Mouse (Mus musculus) neural tube, embryonic 11.5 days (tissue): ENCODE data around the gene Drg1. TPM values are rescaled to one million over a fixed set of nuclear protein-coding genes. Genes with fewer than 3 reads are reported as not detected.
"Not testable (repeated sequence)": the region's sequence is repeated elsewhere in the genome, so short reads cannot be mapped to it uniquely, and the experiment has no call there.

ENCODE experiments used
- ATAC-seq: fragments of 200-750 bp; cut with Nextera tagmentation; 2 replicates; pipeline ENCODE4 v1.8.0; 2017; ENCODE audit warnings: moderate number of reproducible peaks, mild to moderate bottlenecking, moderate TSS enrichment, moderate library complexity; ENCODE audit not compliant: insufficient read depth, low FRiP score, low TSS enrichment
- DNase-seq: peaks from one replicate; pipeline ENCODE4 v3.0.0-alpha.2; 2015; ENCODE audit warnings: low spot score
- H3K27ac ChIP-seq: fragments of 300-500 bp; sonication (generic); 2 replicates; pipeline ENCODE4 v1.5.1; 2014; ENCODE audit warnings: low read depth, mild to moderate bottlenecking, low read length
- H3K27me3 ChIP-seq: fragments of 300-500 bp; sonication (generic); 2 replicates; pipeline ENCODE4 v1.6.1; 2014; ENCODE audit warnings: mild to moderate bottlenecking, low read length, mixed read lengths; ENCODE audit not compliant: control insufficient read depth, insufficient read depth
- H3K36me3 ChIP-seq: fragments of 300-500 bp; sonication (generic); 2 replicates; pipeline ENCODE4 v1.6.1; 2014; ENCODE audit warnings: mild to moderate bottlenecking, low read length, moderate library complexity, mixed read lengths; ENCODE audit not compliant: control insufficient read depth, insufficient read depth
- H3K4me1 ChIP-seq: fragments of 300-500 bp; sonication (generic); 2 replicates; pipeline ENCODE4 v1.6.1; 2014; ENCODE audit warnings: low read length, mixed read lengths; ENCODE audit not compliant: control insufficient read depth, insufficient read depth
- H3K4me2 ChIP-seq: fragments of 300-500 bp; sonication (generic); 2 replicates; pipeline ENCODE4 v1.6.1; 2014; ENCODE audit warnings: low read depth, mild to moderate bottlenecking, moderate library complexity
- H3K4me3 ChIP-seq: fragments of 300-500 bp; sonication (generic); 2 replicates; pipeline ENCODE4 v1.5.1; 2014; ENCODE audit warnings: low read depth, low read length
- H3K9ac ChIP-seq: fragments of 300-500 bp; sonication (generic); 2 replicates; pipeline ENCODE4 v1.6.1; 2014; ENCODE audit warnings: mild to moderate bottlenecking, low read length
- H3K9me3 ChIP-seq: fragments of 300-500 bp; sonication (generic); 2 replicates; pipeline ENCODE4 v1.6.1; 2016; ENCODE audit warnings: low read length; ENCODE audit not compliant: control insufficient read depth
- WGBS: fragments of 180-500 bp; shearing (Covaris S2); extraction: QIAGEN DNeasy Blood & Tissue Kit; methylation state at CpG from one replicate; pipeline ENCODE4 v1.1.7; 2014; 5-methylcytosine and 5-hydroxymethylcytosine counted together
- polyA plus RNA-seq: library from polyadenylated mRNA; unstranded; fragments of >200 nt; fragmentation: Nextera tagmentation; extraction: Ambion mirVana; gene quantifications from 2 replicates; pipeline ENCODE4 v1.2.1, GENCODE M21; 2014

Drg1 gene
- polyA plus RNA-seq, 1 experiment from 2014 or later, result 301 TPM

DNA sequence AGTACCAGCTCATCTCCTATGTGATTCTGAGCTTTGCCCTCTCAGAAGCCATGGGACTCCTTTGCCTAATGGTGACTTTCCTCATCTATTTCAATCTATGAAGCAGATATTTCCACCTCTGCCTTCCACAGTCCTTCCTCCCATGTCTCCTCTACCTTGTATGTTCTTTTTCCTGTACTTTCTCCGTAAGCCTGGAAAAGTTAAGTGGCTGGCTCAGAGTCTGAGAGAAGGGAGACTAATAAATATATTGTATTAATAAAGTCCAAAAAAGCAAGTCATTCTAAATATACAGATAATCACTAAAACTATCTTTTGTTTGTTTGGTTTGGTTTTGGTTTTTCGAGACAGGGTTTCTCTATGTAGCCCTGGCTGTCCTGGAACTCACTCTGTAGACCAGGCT lies 103.1 kb downstream of the Drg1 start:
- WGBS, result 86% methylated on average over 2 of the region's 2 CpGs
- ATAC-seq, H3K27me3 ChIP-seq, H3K4me3 ChIP-seq, H3K4me1 ChIP-seq, H3K27ac ChIP-seq, H3K9ac ChIP-seq, H3K4me2 ChIP-seq, H3K36me3 ChIP-seq, DNase-seq: not testable (repeated sequence)
- peaks cover 11% of the 10 kb centered on the region for H3K9me3 ChIP-seq

DNA sequence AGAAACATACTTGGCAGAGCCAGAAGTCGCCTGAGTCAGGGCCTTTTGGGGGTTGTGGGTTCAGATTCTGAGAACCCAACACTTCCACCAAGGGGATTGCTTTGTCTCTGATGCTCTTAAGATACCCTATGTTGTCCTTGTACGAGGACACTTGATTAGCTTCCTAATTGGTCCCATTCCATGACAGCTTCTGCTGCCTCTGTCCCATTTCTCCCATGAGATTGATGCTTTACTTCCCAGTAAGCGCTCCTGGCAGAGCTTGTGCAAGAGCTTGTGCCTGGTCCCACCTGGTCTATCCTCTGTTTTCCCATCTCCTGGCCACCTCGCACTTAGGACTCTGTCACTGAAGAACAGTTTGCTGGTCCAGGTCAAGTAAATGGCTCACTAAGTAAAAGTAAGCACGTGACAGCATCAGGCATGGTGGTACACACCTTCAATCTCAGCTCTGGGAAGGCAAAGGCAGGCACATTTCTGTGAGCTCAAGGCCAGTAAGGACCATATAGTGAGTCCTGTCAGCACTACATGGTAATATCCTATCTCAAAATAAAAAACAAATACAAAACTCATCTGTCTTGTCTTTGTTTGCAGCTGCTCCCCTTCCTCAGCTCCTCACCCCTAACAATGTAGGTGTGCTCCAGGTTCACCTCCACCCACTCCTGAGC lies 103.8 kb downstream of the Drg1 start:
- not testable (repeated sequence) for H3K4me3 ChIP-seq, H3K4me1 ChIP-seq, DNase-seq, H3K9me3 ChIP-seq, H3K9ac ChIP-seq, H3K27ac ChIP-seq, H3K4me2 ChIP-seq, H3K27me3 ChIP-seq, H3K36me3 ChIP-seq
- peak; percentile 17; the same call in 1 of the 2 replicates for ATAC-seq
- 65% methylated on average over 5 of the region's 5 CpGs for WGBS

DNA sequence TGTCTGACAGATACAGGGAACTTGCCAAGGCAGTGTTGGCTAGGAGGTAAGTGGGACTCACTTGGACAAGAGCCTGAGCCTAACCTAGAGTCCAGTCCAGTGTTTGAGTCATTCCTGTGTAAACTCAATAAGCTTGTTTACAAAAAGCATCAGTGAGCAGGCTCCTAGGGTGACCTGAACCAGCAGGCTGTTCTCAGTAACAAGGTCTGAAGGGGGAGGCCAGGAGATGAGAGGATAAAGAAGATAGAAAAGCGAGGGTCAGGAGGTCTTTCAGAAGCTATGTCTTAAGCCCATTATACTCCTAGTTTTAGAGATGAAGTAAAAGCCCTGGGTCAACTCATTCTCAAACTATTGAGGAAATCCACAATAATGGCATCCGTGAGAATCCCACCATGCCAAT lies 104.8 kb downstream of the Drg1 start:
- WGBS, result 68% methylated on average over 1 of the region's 2 CpGs
- not testable (repeated sequence) for H3K27me3 ChIP-seq, H3K4me1 ChIP-seq, H3K9me3 ChIP-seq, DNase-seq, ATAC-seq, H3K9ac ChIP-seq, H3K4me3 ChIP-seq, H3K4me2 ChIP-seq, H3K27ac ChIP-seq, H3K36me3 ChIP-seq

DNA sequence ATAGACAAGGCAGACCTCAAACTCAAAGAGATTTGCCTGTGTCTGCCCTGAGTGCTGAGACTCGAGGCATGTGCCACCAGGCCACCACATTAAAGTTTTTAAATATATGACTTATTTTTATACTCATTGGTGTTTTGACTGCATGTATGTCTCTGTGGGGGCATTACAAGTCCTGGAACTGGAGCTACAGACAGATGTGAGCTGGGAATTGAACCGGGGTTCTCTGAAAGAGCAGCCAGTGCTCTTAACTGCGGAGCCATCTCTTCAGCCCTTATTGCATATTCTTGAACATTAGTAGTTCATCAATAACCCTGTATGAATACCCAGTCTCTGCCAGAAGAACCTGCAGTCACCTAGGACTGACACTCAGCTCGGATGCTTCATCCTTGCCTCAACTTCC lies 107.4 kb downstream of the Drg1 start:
- not testable (repeated sequence) for H3K9me3 ChIP-seq, H3K27me3 ChIP-seq, DNase-seq, H3K4me1 ChIP-seq, ATAC-seq, H3K36me3 ChIP-seq, H3K4me2 ChIP-seq, H3K9ac ChIP-seq, H3K4me3 ChIP-seq, H3K27ac ChIP-seq
- WGBS, result 87% methylated on average over 4 of the region's 4 CpGs

DNA sequence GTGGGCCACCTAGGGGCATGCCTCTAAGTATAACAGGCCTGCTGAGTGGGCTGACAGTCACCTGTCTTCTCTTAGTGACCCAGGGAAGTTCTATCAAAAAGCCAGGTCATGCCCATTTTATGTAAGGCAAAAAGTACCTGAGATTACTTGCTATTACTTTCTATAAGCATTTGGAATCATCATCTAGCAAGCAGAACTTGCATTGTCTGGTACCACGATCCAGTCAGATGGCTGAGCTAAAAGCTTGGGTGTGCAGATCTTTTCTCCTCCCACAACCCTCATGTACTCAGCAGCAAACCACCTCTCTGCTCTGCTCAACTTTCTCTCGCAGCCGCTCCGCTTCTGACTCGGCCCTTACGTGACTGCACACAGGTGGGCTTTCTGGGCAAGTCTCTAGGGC lies 108.2 kb downstream of the Drg1 start:
- H3K4me3 ChIP-seq, ATAC-seq, H3K27ac ChIP-seq, H3K4me2 ChIP-seq, DNase-seq, H3K36me3 ChIP-seq, H3K9ac ChIP-seq, H3K27me3 ChIP-seq, H3K4me1 ChIP-seq: not testable (repeated sequence)
- WGBS, result 94% methylated on average over 6 of the region's 6 CpGs
- H3K9me3 ChIP-seq, result peaks cover 12% of the 10 kb centered on the region

DNA sequence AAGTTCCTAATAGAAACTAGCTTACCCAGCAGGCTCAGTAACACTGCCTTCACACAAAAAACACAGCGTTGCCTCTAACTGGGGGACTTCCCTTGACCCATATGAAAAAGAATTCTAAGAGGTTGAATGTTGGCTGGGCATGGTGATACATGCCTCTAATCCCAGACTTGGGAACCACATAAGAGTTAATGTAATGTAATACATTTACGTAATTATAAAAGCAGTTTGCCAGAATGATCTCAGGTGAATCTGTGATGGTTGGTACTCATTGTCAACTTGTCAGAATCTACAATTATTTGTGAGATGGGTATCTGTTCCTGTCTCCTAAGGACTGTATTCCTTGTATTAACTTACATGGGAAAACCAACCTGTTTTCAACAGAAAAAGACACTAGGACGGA lies 109.2 kb downstream of the Drg1 start:
- 81% methylated on average over 2 of the region's 3 CpGs for WGBS
- not testable (repeated sequence) for DNase-seq, H3K27ac ChIP-seq, ATAC-seq, H3K4me3 ChIP-seq, H3K36me3 ChIP-seq, H3K4me2 ChIP-seq, H3K4me1 ChIP-seq, H3K9ac ChIP-seq, H3K27me3 ChIP-seq
- H3K9me3 ChIP-seq, result peaks cover 12% of the 10 kb centered on the region

DNA sequence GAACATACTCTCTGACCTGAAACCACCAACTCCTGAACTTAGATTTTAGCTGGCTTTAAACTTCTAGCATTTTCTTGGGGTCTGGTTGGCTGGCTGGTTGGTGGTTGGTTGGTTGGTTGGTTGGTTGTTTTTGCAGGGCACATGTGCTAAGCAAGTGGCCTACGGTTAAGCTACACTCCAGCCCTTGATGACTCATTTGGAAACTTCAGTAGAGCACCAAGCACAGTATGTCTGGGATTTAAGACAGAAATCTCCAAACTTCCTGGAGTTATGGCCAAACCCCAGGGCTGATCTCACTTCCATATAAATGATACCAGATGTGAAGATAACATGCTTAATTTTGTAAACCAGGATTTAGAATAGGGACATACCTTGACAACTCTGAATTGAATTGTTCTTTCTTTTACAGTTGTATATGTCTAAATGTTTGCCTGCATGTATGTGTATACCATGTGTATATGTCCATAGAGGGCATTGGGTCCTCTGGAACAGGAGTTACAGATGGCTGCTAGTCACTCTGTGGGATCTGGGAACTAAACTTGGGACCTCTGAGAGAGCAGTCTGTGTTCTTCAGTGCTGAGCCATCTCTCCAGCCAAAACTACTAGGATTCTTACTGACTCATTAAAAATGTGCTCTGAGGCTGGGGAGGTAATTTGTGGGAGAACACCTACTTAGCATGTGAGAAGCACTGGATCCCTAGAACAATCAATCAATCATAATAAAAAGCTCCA lies 112.4 kb downstream of the Drg1 start:
- H3K27ac ChIP-seq, H3K4me2 ChIP-seq, H3K36me3 ChIP-seq, H3K4me3 ChIP-seq, H3K27me3 ChIP-seq, H3K9ac ChIP-seq, H3K4me1 ChIP-seq: not testable (repeated sequence)
- DNase-seq, result peak; percentile 18
- peaks cover 18% of the 10 kb centered on the region for H3K9me3 ChIP-seq
- WGBS, result 80% methylated on average over 1 of the region's 1 CpGs
- ATAC-seq, result peak; percentile 36; the same call in 1 of the 2 replicates

DNA sequence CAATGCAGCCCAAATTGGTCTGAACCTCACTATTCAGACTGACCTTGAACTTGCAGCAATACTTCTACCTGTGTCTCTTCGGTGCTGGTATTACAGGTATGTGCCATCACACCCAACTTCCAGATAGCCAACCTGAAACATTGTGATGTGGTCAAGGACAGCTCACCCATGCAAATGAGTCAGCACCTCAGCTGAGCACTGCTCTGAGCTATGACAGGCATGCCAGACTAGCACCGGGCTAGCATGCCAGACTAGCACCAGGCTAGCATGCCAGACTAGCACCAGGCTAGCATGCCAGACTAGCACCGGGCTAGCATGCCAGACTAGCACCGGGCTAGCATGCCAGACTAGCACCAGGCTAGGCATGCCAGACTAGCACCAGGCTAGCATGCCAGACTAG lies 114.9 kb downstream of the Drg1 start:
- H3K9me3 ChIP-seq, result peaks cover 16% of the 10 kb centered on the region
- H3K36me3 ChIP-seq, DNase-seq, ATAC-seq, H3K27me3 ChIP-seq, H3K9ac ChIP-seq, H3K27ac ChIP-seq, H3K4me2 ChIP-seq, H3K4me3 ChIP-seq, H3K4me1 ChIP-seq: not testable (repeated sequence)
- WGBS, result 92% methylated on average over 4 of the region's 4 CpGs

DNA sequence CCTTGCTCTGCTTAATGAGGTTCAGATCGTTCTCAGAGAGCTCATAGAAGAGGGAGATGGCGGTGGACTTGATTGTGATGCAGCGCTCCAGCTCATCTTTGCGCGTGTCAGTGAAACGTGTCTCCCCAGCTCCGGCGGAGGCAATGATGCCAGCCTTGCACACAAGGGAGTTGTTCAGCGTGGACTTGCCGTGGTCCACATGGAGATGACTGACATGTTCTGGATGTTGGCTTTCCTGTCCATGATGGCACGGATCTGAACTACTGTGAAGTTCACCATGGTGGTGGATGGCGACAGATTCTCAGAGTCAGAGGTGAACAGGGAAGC lies 115.6 kb downstream of the Drg1 start:
- DNase-seq, H3K27me3 ChIP-seq, H3K36me3 ChIP-seq, ATAC-seq, H3K9ac ChIP-seq, H3K27ac ChIP-seq, H3K4me1 ChIP-seq, H3K4me2 ChIP-seq, H3K4me3 ChIP-seq: not testable (repeated sequence)
- peaks cover 15% of the 10 kb centered on the region for H3K9me3 ChIP-seq
- 93% methylated on average over 12 of the region's 12 CpGs for WGBS
